Mouse (Mus musculus): ENCODE measurements around the gene Gm21858.
"Not testable (repeated sequence)": the region's sequence is repeated elsewhere in the genome, so short reads cannot be mapped to it uniquely, and the experiment has no call there.

The Gm21858 gene

GRCm38 (mm10) chrY:55731456-55731855 is at the start of gene Gm21858:
Gm21858 (plus strand) TSS chrY:55731756.
- DNase-seq (ENCODE audit: extremely low read depth, insufficient read length, low spot score) = not testable (repeated sequence)
